8 mouse cellular contexts compared by ENCODE assay signal in the genomic region with DNA sequence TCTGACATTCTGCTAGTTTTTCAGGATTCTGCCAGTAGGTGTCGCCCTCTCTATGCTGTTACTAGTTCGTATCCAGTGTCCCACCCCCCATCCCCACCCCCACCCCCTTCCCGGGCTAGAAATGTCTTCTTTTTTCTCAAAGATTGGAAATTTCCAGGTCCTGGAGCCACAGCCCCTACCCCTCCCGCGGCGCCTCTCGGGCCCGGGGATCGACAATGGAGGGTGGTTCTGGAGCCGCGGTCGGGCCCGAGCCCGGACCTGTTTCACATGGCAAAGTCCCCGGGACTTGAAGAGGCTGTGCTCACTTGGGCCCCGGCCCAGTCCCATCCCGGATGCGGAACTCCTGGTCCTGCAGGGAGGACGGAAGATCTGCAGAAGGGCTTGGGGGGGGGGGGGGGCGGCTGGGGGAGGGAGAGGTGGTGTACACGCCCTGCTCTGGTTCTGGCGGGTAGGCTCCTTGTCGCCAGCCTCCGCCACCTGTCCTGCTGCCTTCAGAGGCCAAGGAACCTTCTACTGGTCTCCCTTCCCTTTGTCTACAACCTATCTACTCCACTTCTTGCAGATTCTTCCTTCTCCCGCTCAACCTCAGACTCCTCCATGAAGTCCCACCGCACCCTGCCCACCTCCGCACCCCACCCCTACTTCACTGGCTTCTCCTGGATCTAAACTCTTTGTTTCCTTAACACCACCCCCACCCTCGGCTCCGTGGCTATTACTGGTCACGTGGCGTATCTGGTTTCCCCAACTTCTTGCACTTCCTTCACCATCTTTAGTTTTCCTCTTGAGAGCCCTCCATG. TPM values are rescaled to one million over a fixed set of nuclear protein-coding genes. Genes with fewer than 3 reads are reported as not detected.
DNase-seq lines count a peak whose midpoint lies in the region; ATAC-seq lines count a peak whose summit lies in the region.

No protein-coding gene starts in this region.

- no peaks in the 10 kb centered on the region for H3K27me3 ChIP-seq in hindbrain, embryonic 12.5 days

- peak; percentile 69 for ATAC-seq in hindbrain, embryonic 12.5 days (ENCODE audit: low FRiP score)

- peak overlapping the region; percentile 25 for H3K27ac ChIP-seq in hindbrain, embryonic 12.5 days

- 7% methylated on average over 23 of the region's 31 CpGs for WGBS in hindbrain, embryonic 12.5 days

- no peaks in the 10 kb centered on the region for H3K36me3 ChIP-seq in hindbrain, embryonic 12.5 days

- H3K9ac ChIP-seq in hindbrain, embryonic 12.5 days = peak overlapping the region; percentile 60

- peak overlapping the region; percentile 76 for H3K4me2 ChIP-seq in hindbrain, embryonic 12.5 days (replicated peaks)

- no peaks in the 10 kb centered on the region for H3K9me3 ChIP-seq in hindbrain, embryonic 12.5 days (replicated peaks)

- H3K4me1 ChIP-seq in hindbrain, embryonic 12.5 days = peaks cover 18% of the 10 kb centered on the region

- peak overlapping the region; percentile 48 for H3K4me3 ChIP-seq in hindbrain, embryonic 12.5 days

- peak; percentile 97 for DNase-seq in R1 (ENCODE audit: low read depth, low spot score)
- DNase-seq in cerebellum, adult 9-10 months = peak; percentile 88
- peak; percentile 28 to 78 for DNase-seq in frontal cortex, postnatal 14 days (ENCODE audit: low spot score in 2 of 2)
- DNase-seq in layer of hippocampus, postnatal 10 days (ENCODE audit: low spot score in 2 of 2) = peak; percentile 88
- DNase-seq in lung, postnatal 10 days = peak; percentile 92
- peak; percentile 93 for DNase-seq in retina, embryonic 14.5 days (ENCODE audit: low spot score)
- DNase-seq in urinary bladder, postnatal 14 days (ENCODE audit: low spot score) = peak; percentile 89

RNA-seq across cellular contexts. Expression of gene 1110038F14Rik, which starts 25.7 kb away (rescaled TPM):
- 70.2 and 72.4 TPM in 2 replicates for polyA plus RNA-seq in hindbrain, embryonic 12.5 days (2016; fragmentation: Nextera tagmentation; extraction: Ambion mirVana)
- 10 to 100 TPM; 25.7 to 26.2 TPM for total RNA-seq in layer of hippocampus, postnatal 10 days (2021)

RNA-seq across cellular contexts. Expression of gene Zfp647, which starts 48.8 kb away (rescaled TPM):
- 24.1 and 25.6 TPM in 2 replicates for polyA plus RNA-seq in hindbrain, embryonic 12.5 days (2016; fragmentation: Nextera tagmentation; extraction: Ambion mirVana)
- total RNA-seq in layer of hippocampus, postnatal 10 days (2021) = 10 to 100 TPM; 10.9 to 12.4 TPM

Comparison
In these comparisons a context has a peak if more than half of its experiments do, and no peak if none do; other contexts are left out.
1. Peak in every context shown above with its lines: DNase-seq, ATAC-seq, H3K4me3 ChIP-seq and H3K27ac ChIP-seq.